In the genomic region with DNA sequence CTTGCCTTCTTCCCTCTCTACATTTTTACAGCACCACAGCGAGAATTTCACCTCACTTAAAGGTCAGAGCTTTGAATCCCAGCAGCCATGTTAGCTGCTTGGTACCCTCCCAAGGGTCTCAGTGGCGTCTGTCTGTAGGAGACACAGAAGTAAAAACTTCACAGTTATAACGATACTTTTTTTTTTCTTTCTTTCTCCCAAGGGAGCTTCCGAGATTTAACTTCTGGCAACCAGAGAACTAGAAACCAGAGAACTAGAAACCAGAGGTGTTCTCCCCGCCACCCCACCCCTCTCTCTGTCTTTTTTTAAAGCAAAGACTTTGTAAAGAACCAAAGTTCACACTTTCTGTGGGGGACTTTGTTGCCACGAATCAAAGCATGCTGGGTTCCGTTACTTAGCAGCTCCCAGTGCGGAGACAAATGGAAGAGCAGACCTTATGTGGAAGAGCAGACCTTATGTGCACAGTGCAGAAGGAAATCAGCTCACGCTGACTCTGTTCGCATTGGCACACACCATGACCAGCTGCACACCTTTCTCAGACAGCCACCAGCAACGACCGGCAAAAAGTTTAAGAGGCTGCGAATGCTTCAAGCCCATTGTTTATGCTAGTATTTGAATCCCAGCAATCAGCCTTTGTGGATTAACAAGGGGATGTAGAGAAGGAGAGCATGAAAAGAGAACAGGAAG, we compare ENCODE assay signal across 22 mouse cellular contexts.
DNase-seq lines count a peak whose midpoint lies in the region; ATAC-seq and TF ChIP-seq lines count a peak whose summit lies in the region.
"Had no signal": no experiment of that assay in that cellular context is flagged by ENCODE, and none has a peak within 500 bp of the region (broad histone marks: within the 10 kb centered on the region; RNA-seq: fewer than 3 reads in every experiment).

No protein-coding gene starts in this region.

- H3K4me3 ChIP-seq in hindbrain, postnatal 0 days (ENCODE audit: low read length): no peak overlapping the region
- H3K4me3 ChIP-seq in hindbrain, embryonic 14.5 days (replicated peaks; ENCODE audit: low read length): no peak overlapping the region
- no peak overlapping the region for H3K4me3 ChIP-seq in midbrain, embryonic 10.5 days
- H3K4me3 ChIP-seq in midbrain, embryonic 14.5 days (replicated peaks; ENCODE audit: low read depth, low read length): no peak overlapping the region
- H3K4me3 ChIP-seq: embryonic facial prominence, embryonic 12.5 days; forebrain, embryonic 12.5 days; midbrain, embryonic 15.5 days had no signal

- H3K27ac ChIP-seq in hindbrain, postnatal 0 days: no peak overlapping the region
- H3K27ac ChIP-seq in hindbrain, embryonic 14.5 days: no peak overlapping the region
- H3K27ac ChIP-seq in midbrain, embryonic 10.5 days (replicated peaks): 0 out of 2 replicates have a peak overlapping the region, but pooled peaks have one; percentile 28
- H3K27ac ChIP-seq in midbrain, embryonic 14.5 days (replicated peaks; ENCODE audit: low read depth, low read length): no peak overlapping the region
- H3K27ac ChIP-seq: embryonic facial prominence, embryonic 12.5 days; forebrain, embryonic 12.5 days; midbrain, embryonic 15.5 days had no signal

- DNase-seq in embryo, embryonic 11 days: peak; percentile 3
- DNase-seq in embryo, embryonic 10.5 days (ENCODE audit: low spot score): no peak
- peak; percentile 32 for DNase-seq in hindbrain, postnatal 0 days (ENCODE audit: low spot score)
- no peak for DNase-seq in hindbrain, embryonic 14.5 days (ENCODE audit: low spot score)
- no peak for DNase-seq in midbrain, embryonic 10.5 days (ENCODE audit: low spot score)
- DNase-seq in midbrain, embryonic 14.5 days: no peak
- no peak for DNase-seq in spleen, adult 12 weeks (ENCODE audit: low spot score)
- DNase-seq: adrenal gland, postnatal 36 days; cerebellum, adult 18-20 months; gastrocnemius, postnatal 36 days; kidney, adult 8-10 months; kidney, postnatal 10 days; lung, adult 2 months; lung, postnatal 36 days; thymus, postnatal 25 days had no signal

- no peak for ATAC-seq in hindbrain, postnatal 0 days
- no peak for ATAC-seq in hindbrain, embryonic 14.5 days (ENCODE audit: low FRiP score)
- ATAC-seq in midbrain, embryonic 14.5 days (ENCODE audit: low FRiP score, low TSS enrichment): no peak
- ATAC-seq: midbrain, embryonic 15.5 days; Patski had no signal

- TF ChIP-seq CTCF in hindbrain, postnatal 0 days (IDR thresholded peaks at IDR 0.05; ENCODE audit: low read depth): no peak

- no peaks in the 10 kb centered on the region for H3K4me1 ChIP-seq in hindbrain, postnatal 0 days (ENCODE audit: insufficient read depth, low read length)
- peaks cover 5% of the 10 kb centered on the region; the same call in 1 of the 2 replicates for H3K4me1 ChIP-seq in hindbrain, embryonic 14.5 days (replicated peaks; ENCODE audit: control insufficient read depth, insufficient read depth, low read length)
- peaks cover 30% of the 10 kb centered on the region for H3K4me1 ChIP-seq in midbrain, embryonic 10.5 days
- 0 out of 2 replicates have a peak, but pooled peaks cover 6% of the 10 kb centered on the region for H3K4me1 ChIP-seq in midbrain, embryonic 14.5 days (ENCODE audit: control insufficient read depth, insufficient read depth, low read length)
- H3K4me1 ChIP-seq: embryonic facial prominence, embryonic 12.5 days; megakaryocyte, embryonic 14.5 days had no signal

- H3K36me3 ChIP-seq in hindbrain, postnatal 0 days (ENCODE audit: insufficient read depth, low read length): no peaks in the 10 kb centered on the region
- H3K36me3 ChIP-seq in hindbrain, embryonic 14.5 days (replicated peaks; ENCODE audit: control insufficient read depth, insufficient read depth): no peaks in the 10 kb centered on the region
- H3K36me3 ChIP-seq in midbrain, embryonic 10.5 days: no peaks in the 10 kb centered on the region
- no peaks in the 10 kb centered on the region for H3K36me3 ChIP-seq in midbrain, embryonic 14.5 days (ENCODE audit: control insufficient read depth, insufficient read depth, low read length)
- H3K36me3 ChIP-seq: embryonic facial prominence, embryonic 12.5 days; forebrain, embryonic 12.5 days; G1E; midbrain, embryonic 15.5 days had no signal

- no peaks in the 10 kb centered on the region for H3K9me3 ChIP-seq in hindbrain, postnatal 0 days (ENCODE audit: low read length)
- no peaks in the 10 kb centered on the region for H3K9me3 ChIP-seq in hindbrain, embryonic 14.5 days (ENCODE audit: control insufficient read depth, low read length)
- no peaks in the 10 kb centered on the region for H3K9me3 ChIP-seq in midbrain, embryonic 10.5 days (replicated peaks)
- no peaks in the 10 kb centered on the region for H3K9me3 ChIP-seq in midbrain, embryonic 14.5 days (ENCODE audit: control insufficient read depth, low read length)
- H3K9me3 ChIP-seq: embryonic facial prominence, embryonic 12.5 days; forebrain, embryonic 12.5 days; G1E; megakaryocyte, embryonic 14.5 days; midbrain, embryonic 15.5 days had no signal

- no peaks in the 10 kb centered on the region for H3K27me3 ChIP-seq in hindbrain, postnatal 0 days (ENCODE audit: insufficient read depth, low read length)
- no peaks in the 10 kb centered on the region for H3K27me3 ChIP-seq in hindbrain, embryonic 14.5 days (ENCODE audit: control insufficient read depth, insufficient read depth, low read length)
- H3K27me3 ChIP-seq in midbrain, embryonic 10.5 days (ENCODE audit: low read depth, poor library complexity, severe bottlenecking): no peaks in the 10 kb centered on the region
- no peaks in the 10 kb centered on the region for H3K27me3 ChIP-seq in midbrain, embryonic 14.5 days (ENCODE audit: control insufficient read depth, insufficient read depth, low read length)
- H3K27me3 ChIP-seq: embryonic facial prominence, embryonic 12.5 days; forebrain, embryonic 12.5 days; megakaryocyte, embryonic 14.5 days; midbrain, embryonic 15.5 days; Patski had no signal

- 0 out of 2 replicates have a peak overlapping the region, but pooled peaks have one; percentile 18 for H3K4me2 ChIP-seq in hindbrain, postnatal 0 days (ENCODE audit: low read depth, low read length)
- H3K4me2 ChIP-seq in hindbrain, embryonic 14.5 days (replicated peaks): no peak overlapping the region
- H3K4me2 ChIP-seq in midbrain, embryonic 14.5 days (ENCODE audit: low read length): no peak overlapping the region
- H3K4me2 ChIP-seq: embryonic facial prominence, embryonic 12.5 days; forebrain, embryonic 12.5 days; liver, embryonic 11.5 days; midbrain, embryonic 15.5 days had no signal

- H3K9ac ChIP-seq in hindbrain, postnatal 0 days (replicated peaks; ENCODE audit: low read length): no peak overlapping the region
- no peak overlapping the region for H3K9ac ChIP-seq in hindbrain, embryonic 14.5 days
- H3K9ac ChIP-seq in midbrain, embryonic 14.5 days (replicated peaks; ENCODE audit: low read length): no peak overlapping the region
- H3K9ac ChIP-seq: embryonic facial prominence, embryonic 12.5 days; forebrain, embryonic 12.5 days; midbrain, embryonic 15.5 days had no signal

- WGBS in hindbrain, postnatal 0 days: 51% methylated on average over 13 of the region's 13 CpGs
- WGBS in hindbrain, embryonic 14.5 days: 65% methylated on average over 13 of the region's 13 CpGs
- WGBS in midbrain, embryonic 10.5 days: 72% methylated on average over 13 of the region's 13 CpGs
- WGBS in midbrain, embryonic 14.5 days: 68% methylated on average over 13 of the region's 13 CpGs

Comparison
In these comparisons a context has a peak if more than half of its experiments do, and no peak if none do; other contexts are left out.
1. DNase-seq: peak in embryo, embryonic 11 days (single experiment) and hindbrain, postnatal 0 days (single experiment); none in embryo, embryonic 10.5 days (single experiment), hindbrain, embryonic 14.5 days (single experiment), midbrain, embryonic 10.5 days (single experiment), midbrain, embryonic 14.5 days (single experiment) and spleen, adult 12 weeks (single experiment).